Mouse (Mus musculus): ENCODE data around the gene Pnrc1.
A peak's percentile ranks its signal among the peaks of the same experiment; 100 is the strongest.

Pnrc1 gene

GRCm38 (mm10) chr4:33224003-33224675 lies 65.8 kb downstream of the Pnrc1 start:
- DNase-seq (ENCODE audit: low read depth, low spot score): no peak

GRCm38 (mm10) chr4:33221847-33222246 lies 68.1 kb downstream of the Pnrc1 start:
- DNase-seq (ENCODE audit: low read depth, low spot score): peak; percentile 29

- DNase-seq (ENCODE audit: low read depth, low spot score): no peak
Observed at GRCm38 (mm10) chr4:33208881-33209841, 80.8 kb downstream of the Pnrc1 start, which contains the start of gene Srsf12. Srsf12 (plus strand) TSS chr4:33208991.

DNA sequence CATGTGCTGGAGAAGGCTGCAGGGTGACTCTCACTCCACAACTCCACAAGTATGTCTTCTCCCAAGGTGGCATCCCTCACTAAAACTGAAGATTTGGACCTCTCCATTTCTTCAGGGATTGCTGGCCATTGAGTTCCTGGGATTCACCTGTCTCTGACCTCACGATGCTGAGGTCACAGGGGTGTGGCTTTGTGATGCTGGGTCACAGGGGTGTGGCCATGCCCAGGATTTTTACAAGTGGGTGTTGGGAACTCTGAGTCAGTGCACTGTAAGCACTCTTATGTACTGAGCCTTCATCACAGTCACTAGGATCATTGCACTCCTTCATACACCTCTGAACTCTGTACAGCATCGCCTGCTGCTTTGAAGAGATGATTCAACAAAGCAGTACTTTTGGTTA lies 82.4 kb downstream of the Pnrc1 start:
- DNase-seq (ENCODE audit: low read depth, low spot score): no peak

DNA sequence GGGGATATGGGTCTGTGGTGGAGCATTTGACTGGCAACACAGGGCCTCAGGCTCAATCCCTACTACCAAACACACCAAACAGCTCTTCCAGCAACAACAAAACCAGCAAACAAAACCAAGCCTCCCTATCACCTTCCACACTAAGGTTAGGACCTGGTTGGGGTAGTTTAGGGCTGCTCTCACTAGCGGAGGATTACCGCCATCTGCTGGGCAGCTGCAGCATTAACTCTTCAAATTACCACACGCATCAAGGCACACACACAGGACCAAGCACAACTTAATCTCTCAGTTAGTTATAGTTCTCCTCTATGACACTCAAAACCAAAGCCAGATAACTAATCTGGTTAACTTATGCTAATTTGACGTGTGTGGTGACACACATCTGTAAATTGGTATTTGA lies 85.3 kb downstream of the Pnrc1 start:
- no peak for DNase-seq (ENCODE audit: low read depth, low spot score)

DNA sequence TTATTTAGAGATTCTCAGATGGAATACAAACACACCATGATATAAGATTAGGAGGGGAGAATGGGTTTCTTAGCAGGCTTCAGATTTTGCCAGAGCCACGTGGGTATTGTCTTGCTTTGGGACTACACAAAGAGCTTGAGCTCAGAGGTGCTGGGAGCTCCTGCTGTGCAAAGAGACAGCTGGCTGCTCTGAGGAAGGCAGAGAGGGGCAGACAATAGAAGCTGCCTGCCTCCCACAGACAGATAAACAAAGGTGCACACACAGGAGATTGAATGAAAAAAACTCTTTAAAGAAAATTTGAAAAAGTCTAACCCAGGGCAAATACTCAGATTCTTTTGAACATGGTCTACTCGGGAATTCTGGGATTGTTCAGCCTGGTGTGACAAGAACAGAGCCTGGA lies 91.8 kb downstream of the Pnrc1 start:
- no peak for DNase-seq (ENCODE audit: low read depth, low spot score)

Data from telencephalon, adult 2 months (tissue).